Mouse (Mus musculus): Measurements from ENCODE around the gene Gm5089.

- no peak for TF ChIP-seq EP300 (IDR thresholded peaks at IDR 0.05; ENCODE audit: insufficient read depth, low read depth, low read length)
- TF ChIP-seq CTCF (IDR thresholded peaks at IDR 0.05), result no peak
Observed at GRCm38 (mm10) chr14:122387781-122388180, 63.1 kb downstream of the Gm5089 start.

Measured in heart, adult 2 months (tissue).